Mouse (Mus musculus) small intestine, adult 2 months (tissue): Measurements from ENCODE around the gene Cbl.

Experiments
- CTCF ChIP-seq: fragments of 200-500 bp; IDR thresholded peaks from 2 replicates; pipeline ENCODE4 v1.5.1; 2012; ENCODE audit warnings: low read depth, mild to moderate bottlenecking, control low read depth, inconsistent platforms, low read length, moderate library complexity, mixed read lengths; ENCODE audit not compliant: insufficient replicate concordance, insufficient read length; ENCODE audit errors: extremely low read depth
- POLR2A ChIP-seq: fragments of 200-500 bp; IDR thresholded peaks from 2 replicates; pipeline ENCODE4 v1.6.1; 2012; ENCODE audit warnings: low read depth, mild to moderate bottlenecking, control low read depth, inconsistent platforms, low read length, moderate library complexity

GRCm38 (mm10) chr9:44101490-44101889, 132.4 kb downstream of the Cbl start, which contains the start of gene Mfrp:
- TF ChIP-seq POLR2A: no peak
- no peak for TF ChIP-seq CTCF
